Mouse (Mus musculus) intestine, embryonic 14.5 days (tissue): ENCODE data around the gene Olfr870. TPM values are rescaled to one million over a fixed set of nuclear protein-coding genes. Genes with fewer than 3 reads are reported as not detected.
"Not testable (repeated sequence)": the region's sequence is repeated elsewhere in the genome, so short reads cannot be mapped to it uniquely, and the experiment has no call there.

ENCODE experiments used
- ATAC-seq: fragments of 200-750 bp; cut with Nextera tagmentation; replicated peaks from 2 replicates; pipeline ENCODE4 v1.8.0; 2017; ENCODE audit warnings: low read depth, moderate number of reproducible peaks, moderate TSS enrichment, moderate library complexity; ENCODE audit not compliant: low FRiP score, low TSS enrichment
- DNase-seq: peaks from one replicate; pipeline ENCODE4 v3.0.0-alpha.2; 2018; ENCODE audit warnings: low spot score
- H3K27ac ChIP-seq: fragments of 300-500 bp; sonication (generic); 2 replicates; pipeline ENCODE4 v1.5.1; 2014; ENCODE audit warnings: low read depth, mild to moderate bottlenecking, control low read depth
- H3K27me3 ChIP-seq: fragments of 300-500 bp; sonication (generic); replicated peaks from 2 replicates; pipeline ENCODE4 v1.6.1; 2014; ENCODE audit warnings: low read length, control low read depth; ENCODE audit not compliant: control insufficient read depth, insufficient read depth
- H3K36me3 ChIP-seq: fragments of 300-500 bp; sonication (generic); 2 replicates; pipeline ENCODE4 v1.6.1; 2014; ENCODE audit warnings: low read length, control low read depth; ENCODE audit not compliant: control insufficient read depth, insufficient read depth
- H3K4me1 ChIP-seq: fragments of 300-500 bp; sonication (generic); replicated peaks from 2 replicates; pipeline ENCODE4 v1.6.1; 2014; ENCODE audit warnings: low read length, control low read depth, mixed read lengths; ENCODE audit not compliant: control insufficient read depth, insufficient read depth
- H3K4me2 ChIP-seq: fragments of 300-500 bp; sonication (generic); 2 replicates; pipeline ENCODE4 v1.6.1; 2014; ENCODE audit warnings: low read length
- H3K4me3 ChIP-seq: fragments of 300-500 bp; sonication (generic); 2 replicates; pipeline ENCODE4 v1.5.1; 2014; ENCODE audit warnings: low read depth, low read length, control low read depth, mixed read lengths
- H3K9ac ChIP-seq: fragments of 300-500 bp; sonication (generic); 2 replicates; pipeline ENCODE4 v1.6.1; 2014; ENCODE audit warnings: mild to moderate bottlenecking, low read length
- H3K9me3 ChIP-seq: fragments of 300-500 bp; sonication (generic); 2 replicates; pipeline ENCODE4 v1.6.1; 2016; ENCODE audit warnings: low read length, control low read depth; ENCODE audit not compliant: control insufficient read depth
- WGBS: fragments of 180-500 bp; shearing (Covaris S2); extraction: QIAGEN DNeasy Blood & Tissue Kit; methylation state at CpG from one replicate; pipeline ENCODE4 v1.1.7; 2014; 5-methylcytosine and 5-hydroxymethylcytosine counted together
- polyA plus RNA-seq: library from polyadenylated mRNA; unstranded; fragments of >200 nt; fragmentation: Nextera tagmentation; extraction: Ambion mirVana; gene quantifications from 2 replicates; pipeline ENCODE4 v1.2.1, GENCODE M21; 2014

Gene Olfr870
- not detected in 2 replicates for polyA plus RNA-seq

- Histone ChIP-seq H3K4me1 (no peaks in the 10 kb centered on the region), H3K9ac (no peak within 1 kb of the TSS), H3K36me3 (no peaks in the 10 kb centered on the region), H3K27me3 (no peaks in the 10 kb centered on the region), H3K4me3 (no peak within 1 kb of the TSS), H3K4me2 (no peak within 1 kb of the TSS), H3K27ac (no peak within 1 kb of the TSS), H3K9me3 (no peaks in the 10 kb centered on the region)
- DNase-seq (no peak), ATAC-seq (no peak)
- WGBS = 74% methylated on average over 2 of the region's 2 CpGs
Observed at GRCm38 (mm10) chr9:20173957-20174356, at the start of gene Olfr870. Gene Olfr870 (minus strand): TSS chr9:20174057.

GRCm38 (mm10) chr9:20211907-20212306, 38.0 kb upstream of the Olfr870 start, which contains the start of gene Olfr871:
Gene Olfr871 (plus strand): TSS chr9:20212207.
- Histone ChIP-seq H3K27me3 (no peaks in the 10 kb centered on the region), H3K9me3 (no peaks in the 10 kb centered on the region), H3K4me1 (no peaks in the 10 kb centered on the region), H3K9ac (no peak within 1 kb of the TSS), H3K4me3 (no peak within 1 kb of the TSS), H3K4me2 (no peak within 1 kb of the TSS), H3K27ac (no peak within 1 kb of the TSS), H3K36me3 (no peaks in the 10 kb centered on the region)
- ATAC-seq (no peak), DNase-seq (no peak)

- Histone ChIP-seq H3K27me3 (no peaks in the 10 kb centered on the region), H3K9me3 (no peaks in the 10 kb centered on the region), H3K27ac (no peak overlapping the region), H3K4me2 (no peak overlapping the region), H3K9ac (no peak overlapping the region), H3K4me1 (no peaks in the 10 kb centered on the region), H3K4me3 (no peak overlapping the region), H3K36me3 (no peaks in the 10 kb centered on the region)
- ATAC-seq (no peak), DNase-seq (no peak)
- 67% methylated on average over 2 of the region's 2 CpGs for WGBS
Observed at GRCm38 (mm10) chr9:20211477-20211876, 37.6 kb upstream of the Olfr870 start.

DNA sequence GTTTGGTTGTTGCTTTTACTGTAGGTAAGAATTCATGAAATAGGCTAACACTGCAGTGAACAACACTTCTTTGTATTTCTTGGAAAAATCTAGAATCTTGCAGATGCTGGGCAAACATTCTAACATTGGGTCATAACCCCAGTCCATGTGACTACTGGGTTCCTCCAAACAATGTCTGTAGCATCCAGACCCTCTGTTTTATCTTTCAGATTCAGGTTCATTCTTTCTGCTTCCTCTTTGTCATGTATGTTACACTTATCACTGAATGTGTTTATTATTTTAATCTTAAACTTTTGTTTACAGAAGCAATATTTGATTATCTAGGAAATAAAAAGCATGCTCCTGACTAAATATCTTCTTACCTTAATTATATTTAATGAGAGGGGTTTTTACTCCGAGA, 37.0 kb upstream of the Olfr870 start:
- H3K4me3 ChIP-seq = no peak overlapping the region
- H3K27me3 ChIP-seq = no peaks in the 10 kb centered on the region
- no peaks in the 10 kb centered on the region for H3K4me1 ChIP-seq
- no peaks in the 10 kb centered on the region for H3K36me3 ChIP-seq
- no peak overlapping the region for H3K4me2 ChIP-seq
- no peak for DNase-seq
- no peak overlapping the region for H3K27ac ChIP-seq
- ATAC-seq = no peak
- WGBS = 56% methylated on average over 1 of the region's 1 CpGs
- no peak overlapping the region for H3K9ac ChIP-seq
- no peaks in the 10 kb centered on the region for H3K9me3 ChIP-seq

GRCm38 (mm10) chr9:20203413-20203984, 29.6 kb upstream of the Olfr870 start:
- H3K4me3 ChIP-seq, H3K9me3 ChIP-seq, H3K4me1 ChIP-seq, DNase-seq, H3K9ac ChIP-seq, H3K36me3 ChIP-seq, ATAC-seq, H3K27ac ChIP-seq, H3K27me3 ChIP-seq, H3K4me2 ChIP-seq: not testable (repeated sequence)
- WGBS = 93% methylated on average over 7 of the region's 7 CpGs

DNA sequence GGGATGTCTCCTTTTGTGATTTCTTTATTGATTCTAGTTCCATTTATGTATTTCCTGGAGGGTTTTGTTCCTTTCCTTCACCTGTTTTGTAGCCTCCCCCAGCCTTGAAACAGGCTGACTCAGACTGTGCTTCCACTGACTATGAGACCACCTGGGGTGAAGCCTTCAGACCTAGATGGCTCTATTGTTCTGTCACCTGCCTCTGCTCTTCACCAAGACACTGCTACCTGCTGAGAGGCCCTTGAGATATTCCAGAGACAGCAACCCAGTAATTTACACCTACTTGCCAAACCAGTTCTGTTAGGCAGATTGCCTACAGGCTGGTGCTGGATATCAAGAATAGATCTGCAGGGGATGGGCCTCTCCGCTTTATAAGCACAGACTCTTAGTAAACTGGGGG, 28.3 kb upstream of the Olfr870 start:
- Histone ChIP-seq H3K9me3 (no peaks in the 10 kb centered on the region), H3K9ac (no peak overlapping the region), H3K36me3 (no peaks in the 10 kb centered on the region), H3K4me1 (no peaks in the 10 kb centered on the region), H3K4me3 (no peak overlapping the region), H3K27me3 (no peaks in the 10 kb centered on the region), H3K27ac (no peak overlapping the region), H3K4me2 (no peak overlapping the region)
- ATAC-seq = no peak
- WGBS = 54% methylated on average over 1 of the region's 1 CpGs
- no peak for DNase-seq

- no peaks in the 10 kb centered on the region for H3K4me1 ChIP-seq
- WGBS = 70% methylated on average over 5 of the region's 5 CpGs
Observed at GRCm38 (mm10) chr9:20179463-20179862, 5.6 kb upstream of the Olfr870 start.

DNA sequence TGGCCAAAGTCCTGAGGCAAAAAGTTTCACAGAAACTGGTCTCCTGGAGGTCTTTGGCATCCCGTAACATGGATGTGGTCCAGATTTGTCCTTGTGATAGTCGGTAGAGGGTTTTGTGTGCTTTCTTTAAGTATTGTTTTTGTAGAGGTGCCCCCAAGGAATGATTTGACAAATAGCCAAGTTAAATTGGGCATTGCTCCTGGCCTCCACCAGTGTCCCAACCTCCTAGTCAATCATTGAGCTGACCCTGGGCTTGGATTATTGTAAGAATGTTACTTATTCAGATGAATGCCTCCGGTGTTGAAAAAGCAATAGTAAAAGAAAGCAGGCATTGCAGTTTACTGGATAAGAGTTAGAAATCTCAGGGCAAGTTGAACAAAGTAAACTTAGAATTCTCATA, 24.2 kb downstream of the Olfr870 start:
- WGBS = 91% methylated on average over 3 of the region's 3 CpGs
- Histone ChIP-seq H3K4me3 (no peak overlapping the region), H3K4me2 (no peak overlapping the region), H3K9me3 (no peaks in the 10 kb centered on the region), H3K4me1 (no peaks in the 10 kb centered on the region), H3K9ac (no peak overlapping the region), H3K36me3 (no peaks in the 10 kb centered on the region), H3K27me3 (no peaks in the 10 kb centered on the region), H3K27ac (no peak overlapping the region)
- DNase-seq = no peak
- ATAC-seq = no peak

More at GRCm38 (mm10) chr9:20179463-20179862, 5.6 kb upstream of the Olfr870 start:
- no peaks in the 10 kb centered on the region for H3K9me3 ChIP-seq
- H3K27ac ChIP-seq = no peak overlapping the region
- H3K9ac ChIP-seq = no peak overlapping the region
- H3K36me3 ChIP-seq = no peaks in the 10 kb centered on the region
- H3K4me2 ChIP-seq = no peak overlapping the region
- DNase-seq = no peak
- H3K4me3 ChIP-seq = no peak overlapping the region
- no peak for ATAC-seq
- no peaks in the 10 kb centered on the region for H3K27me3 ChIP-seq

GRCm38 (mm10) chr9:20128709-20129108, 45.1 kb downstream of the Olfr870 start, which contains the start of gene Olfr869:
Gene Olfr869 (plus strand): TSS chr9:20129009.
- H3K9me3 ChIP-seq = no peaks in the 10 kb centered on the region
- H3K4me3 ChIP-seq = no peak within 1 kb of the TSS
- no peaks in the 10 kb centered on the region for H3K27me3 ChIP-seq
- no peak within 1 kb of the TSS for H3K27ac ChIP-seq
- H3K4me2 ChIP-seq = no peak within 1 kb of the TSS
- no peak within 1 kb of the TSS for H3K9ac ChIP-seq
- DNase-seq = no peak
- ATAC-seq = no peak
- no peaks in the 10 kb centered on the region for H3K36me3 ChIP-seq
- WGBS = 74% methylated on average over 2 of the region's 2 CpGs
- H3K4me1 ChIP-seq = no peaks in the 10 kb centered on the region
